Mouse (Mus musculus): ENCODE measurements at regions not wholly inside any gene's neighbourhood (a gene's known extent, or its start where the extent isn't known, plus 50 kb on each side); places are given as distances from the start of the nearest gene placed in this dataset.

- ATAC-seq (replicated peaks; ENCODE audit: low FRiP score, poor library complexity, severe bottlenecking) = peak; percentile 77; the same call in 1 of the 2 replicates
Observed at GRCm38 (mm10) chr10:101614230-101614629, 67.1 kb upstream of the Mgat4c start.

All from erythroblast, adult 5-6 weeks (primary cell).